8 mouse cellular contexts compared by ENCODE assay signal in the genomic region with DNA sequence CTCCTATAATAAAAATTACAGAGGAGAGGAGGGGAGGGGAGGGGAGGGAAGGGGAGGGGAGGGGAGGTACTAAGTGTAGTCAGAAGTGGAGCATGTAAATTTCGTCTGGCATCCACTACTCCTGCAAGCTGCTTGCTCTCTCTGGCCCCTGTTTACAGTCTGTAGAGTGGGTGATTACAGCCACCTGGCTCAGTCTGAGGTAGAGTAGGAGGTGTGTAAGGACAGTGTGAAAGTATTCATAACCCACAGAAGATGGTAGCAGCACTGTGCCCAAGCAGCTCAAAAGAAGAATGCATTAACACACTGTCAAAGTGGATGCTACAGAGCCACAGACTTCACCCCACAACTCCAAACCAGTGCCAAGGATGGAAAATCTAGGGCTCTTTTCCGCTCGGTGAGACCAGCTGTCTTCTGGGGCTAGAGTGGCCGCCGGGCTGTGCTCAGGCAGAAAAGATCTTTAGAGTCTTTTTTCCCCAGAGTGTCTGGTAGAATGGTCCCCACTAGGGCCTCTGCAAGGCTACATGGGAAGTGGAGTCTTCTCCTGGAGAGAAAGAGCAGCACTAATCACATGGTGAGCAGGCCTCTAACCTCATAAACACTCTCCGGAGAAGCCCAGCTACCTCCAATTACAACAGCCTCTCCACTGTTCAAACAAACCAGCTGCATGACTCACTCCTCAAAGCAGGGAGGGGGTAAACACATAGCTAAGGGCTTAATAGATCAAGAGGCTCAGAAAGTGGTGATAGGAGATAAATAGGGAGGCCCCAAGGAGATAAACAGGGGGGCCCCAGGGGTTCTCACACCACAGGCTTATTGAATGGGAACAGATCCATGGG. TPM values are rescaled to one million over a fixed set of nuclear protein-coding genes. Genes with fewer than 3 reads are reported as not detected.
DNase-seq lines count a peak whose midpoint lies in the region; ATAC-seq and TF ChIP-seq lines count a peak whose summit lies in the region.

No protein-coding gene starts in this region.

- 10% methylated on average over 6 of the region's 6 CpGs for WGBS in intestine, postnatal 0 days

- no peaks in the 10 kb centered on the region for H3K9me3 ChIP-seq in intestine, postnatal 0 days (ENCODE audit: control insufficient read depth)

- peak; percentile 21; the same call in 1 of the 2 replicates for TF ChIP-seq CTCF in intestine, postnatal 0 days (IDR thresholded peaks at IDR 0.05; ENCODE audit: low read depth)

- peak; percentile 95 for ATAC-seq in intestine, postnatal 0 days
- peak; percentile 44; the same call in 1 of the 2 replicates for ATAC-seq in megakaryocyte progenitor cell, adult 5-6 weeks (replicated peaks; ENCODE audit: poor library complexity)
- ATAC-seq in granulocyte monocyte progenitor cell, adult 5-6 weeks (replicated peaks; ENCODE audit: poor library complexity, severe bottlenecking), result no peak

- no peaks in the 10 kb centered on the region for H3K36me3 ChIP-seq in intestine, postnatal 0 days (ENCODE audit: control insufficient read depth, insufficient read depth)

- no peak overlapping the region for H3K4me3 ChIP-seq in intestine, postnatal 0 days (ENCODE audit: low read depth, low read length)

- intact Hi-C loops in left cerebral cortex, postnatal 36 days (cut with DNase I), result no loop called here
- intact Hi-C loops in left cerebral cortex, postnatal 10 days (cut with DNase I), result no loop called here

- peak overlapping the region; percentile 70 for H3K27ac ChIP-seq in intestine, postnatal 0 days (ENCODE audit: low read depth, low read length)

- H3K4me1 ChIP-seq in intestine, postnatal 0 days (replicated peaks; ENCODE audit: control insufficient read depth, insufficient read depth, low read length), result peaks cover 12% of the 10 kb centered on the region

- no peaks in the 10 kb centered on the region for H3K27me3 ChIP-seq in intestine, postnatal 0 days (replicated peaks; ENCODE audit: control insufficient read depth, insufficient read depth, low read length)

- DNase-seq in left cerebral cortex, postnatal 36 days (ENCODE audit: low spot score in 2 of 2), result peak; percentile 12 to 13
- no peak for DNase-seq in left cerebral cortex, postnatal 10 days (ENCODE audit: extremely low spot score in 1 of 2, low spot score in 2 of 2)
- DNase-seq in c-Kit-positive CD71-positive TER-119-negative erythroid progenitor cells, embryonic 14.5 days (ENCODE audit: low read depth), result peak; percentile 46
- no peak for DNase-seq in cerebellum, adult 11 months
- DNase-seq in kidney, postnatal 25 days, result no peak

- no peak overlapping the region for H3K9ac ChIP-seq in intestine, postnatal 0 days (ENCODE audit: low read depth, low read length)

- H3K4me2 ChIP-seq in intestine, postnatal 0 days (replicated peaks; ENCODE audit: low read depth), result peak overlapping the region; percentile 32

RNA-seq across cellular contexts. Expression of a gene that starts 6.1 kb away (rescaled TPM):
- total RNA-seq in left cerebral cortex, postnatal 36 days (2021), result not detected
- total RNA-seq in left cerebral cortex, postnatal 10 days (2021), result not detected
- not detected in 2 replicates for polyA plus RNA-seq in intestine, postnatal 0 days (2015; fragmentation: Nextera tagmentation; extraction: Ambion mirVana)
- not detected in 2 replicates for total RNA-seq in megakaryocyte progenitor cell, adult 5-6 weeks (2015)
- total RNA-seq in megakaryocyte progenitor cell, adult 5-6 weeks (2017), result not detected in 2 replicates
- total RNA-seq in granulocyte monocyte progenitor cell, adult 5-6 weeks (2014; fragmentation: Nextera tagmentation), result not detected in 2 replicates
- not detected in 2 replicates for total RNA-seq in granulocyte monocyte progenitor cell, adult 5-6 weeks (2017)

RNA-seq across cellular contexts. Expression of a gene that starts 9.7 kb away (rescaled TPM):
- total RNA-seq in left cerebral cortex, postnatal 36 days (2021), result 1 to 10 TPM; 1.2 to 1.3 TPM
- 1 to 10 TPM in 1 of 2 experiments, under 1 TPM in 1; 0.77 to 1.3 TPM for total RNA-seq in left cerebral cortex, postnatal 10 days (2021)
- polyA plus RNA-seq in intestine, postnatal 0 days (2015; fragmentation: Nextera tagmentation; extraction: Ambion mirVana), result 10.9 and 12.0 TPM in 2 replicates
- total RNA-seq in megakaryocyte progenitor cell, adult 5-6 weeks (2015), result 3.5 TPM in 2 replicates
- total RNA-seq in megakaryocyte progenitor cell, adult 5-6 weeks (2017), result 4.2 and 5.2 TPM in 2 replicates
- 3.0 and 3.2 TPM in 2 replicates for total RNA-seq in granulocyte monocyte progenitor cell, adult 5-6 weeks (2014; fragmentation: Nextera tagmentation)
- 8.9 and 15.4 TPM in 2 replicates for total RNA-seq in granulocyte monocyte progenitor cell, adult 5-6 weeks (2017)

RNA-seq across cellular contexts. Expression of a gene that starts 44.4 kb away (rescaled TPM):
- not detected for total RNA-seq in left cerebral cortex, postnatal 36 days (2021)
- 1 to 10 TPM in 1 of 2 experiments, not detected in 1; 1.2 TPM for total RNA-seq in left cerebral cortex, postnatal 10 days (2021)
- 2.7 and 2.9 TPM in 2 replicates for polyA plus RNA-seq in intestine, postnatal 0 days (2015; fragmentation: Nextera tagmentation; extraction: Ambion mirVana)
- not detected in 2 replicates for total RNA-seq in megakaryocyte progenitor cell, adult 5-6 weeks (2015)
- total RNA-seq in megakaryocyte progenitor cell, adult 5-6 weeks (2017), result 0.14 TPM in 1 of 2 replicates, not detected in the other
- not detected in 2 replicates for total RNA-seq in granulocyte monocyte progenitor cell, adult 5-6 weeks (2014; fragmentation: Nextera tagmentation)
- total RNA-seq in granulocyte monocyte progenitor cell, adult 5-6 weeks (2017), result 0.13 TPM in 1 of 2 replicates, not detected in the other

Comparison
In these comparisons a context has a peak if more than half of its experiments do, and no peak if none do; other contexts are left out.
1. DNase-seq: peak in left cerebral cortex, postnatal 36 days (2 of 2) and c-Kit-positive CD71-positive TER-119-negative erythroid progenitor cells, embryonic 14.5 days (single experiment); none in left cerebral cortex, postnatal 10 days (0 of 2), cerebellum, adult 11 months (single experiment) and kidney, postnatal 25 days (0 of 2).